Mouse (Mus musculus): ENCODE data around the gene Lrrc51. TPM values are rescaled to one million over a fixed set of nuclear protein-coding genes. Genes with fewer than 3 reads are reported as not detected.

Lrrc51 gene
- polyA plus RNA-seq, 1 experiment from 2014 or later: 15.0 TPM

GRCm38 (mm10) chr7:101882413-101883154 lies 51.1 kb downstream of the Lrrc51 start:
- Histone ChIP-seq H3K9me3 (ENCODE audit: control insufficient read depth, low read length) (no peaks in the 10 kb centered on the region), H3K27ac (ENCODE audit: low read depth, low read length) (no peak overlapping the region), H3K27me3 (replicated peaks; ENCODE audit: control insufficient read depth, insufficient read depth, low read length) (no peaks in the 10 kb centered on the region), H3K4me2 (ENCODE audit: low read length) (no peak overlapping the region), H3K4me3 (ENCODE audit: low read length) (no peak overlapping the region), H3K4me1 (ENCODE audit: control insufficient read depth, insufficient read depth, low read depth, low read length) (no peaks in the 10 kb centered on the region), H3K9ac (ENCODE audit: low read depth, low read length) (no peak overlapping the region), H3K36me3 (ENCODE audit: control insufficient read depth, insufficient read depth, low read length) (no peaks in the 10 kb centered on the region)
- no peak for ATAC-seq
- WGBS: 59% methylated on average over 9 of the region's 9 CpGs

- H3K4me1 ChIP-seq (ENCODE audit: control insufficient read depth, insufficient read depth, low read depth, low read length): no peaks in the 10 kb centered on the region
- no peaks in the 10 kb centered on the region for H3K36me3 ChIP-seq (ENCODE audit: control insufficient read depth, insufficient read depth, low read length)
- ATAC-seq: no peak
- H3K27me3 ChIP-seq (replicated peaks; ENCODE audit: control insufficient read depth, insufficient read depth, low read length): no peaks in the 10 kb centered on the region
- no peak overlapping the region for H3K4me2 ChIP-seq (ENCODE audit: low read length)
- H3K9me3 ChIP-seq (ENCODE audit: control insufficient read depth, low read length): no peaks in the 10 kb centered on the region
- H3K9ac ChIP-seq (ENCODE audit: low read depth, low read length): no peak overlapping the region
- H3K27ac ChIP-seq (ENCODE audit: low read depth, low read length): no peak overlapping the region
- WGBS: 83% methylated on average over 4 of the region's 4 CpGs
- no peak overlapping the region for H3K4me3 ChIP-seq (ENCODE audit: low read length)
Observed at GRCm38 (mm10) chr7:101880855-101881254, 52.8 kb downstream of the Lrrc51 start.

GRCm38 (mm10) chr7:101875978-101876377 lies 57.7 kb downstream of the Lrrc51 start:
- Histone ChIP-seq H3K4me2 (ENCODE audit: low read length) (no peak overlapping the region), H3K4me3 (ENCODE audit: low read length) (no peak overlapping the region), H3K27me3 (replicated peaks; ENCODE audit: control insufficient read depth, insufficient read depth, low read length) (no peaks in the 10 kb centered on the region), H3K36me3 (ENCODE audit: control insufficient read depth, insufficient read depth, low read length) (no peaks in the 10 kb centered on the region), H3K9ac (ENCODE audit: low read depth, low read length) (no peak overlapping the region), H3K27ac (ENCODE audit: low read depth, low read length) (no peak overlapping the region), H3K4me1 (ENCODE audit: control insufficient read depth, insufficient read depth, low read depth, low read length) (no peaks in the 10 kb centered on the region), H3K9me3 (ENCODE audit: control insufficient read depth, low read length) (no peaks in the 10 kb centered on the region)
- no peak for ATAC-seq
- 92% methylated on average over 1 of the region's 1 CpGs for WGBS

GRCm38 (mm10) chr7:101871296-101871695 lies 62.4 kb downstream of the Lrrc51 start:
- 80% methylated on average over 3 of the region's 3 CpGs for WGBS
- H3K36me3 ChIP-seq (ENCODE audit: control insufficient read depth, insufficient read depth, low read length): no peaks in the 10 kb centered on the region
- ATAC-seq: no peak

GRCm38 (mm10) chr7:101870629-101871028 lies 63.1 kb downstream of the Lrrc51 start, which contains the start of gene Folr1:
Gene Folr1, minus strand, starts transcription at chr7:101870788.
- no peak for ATAC-seq
- no peak within 1 kb of the TSS for H3K27ac ChIP-seq (ENCODE audit: low read depth, low read length)
- H3K9ac ChIP-seq (ENCODE audit: low read depth, low read length): no peak within 1 kb of the TSS
- H3K4me2 ChIP-seq (ENCODE audit: low read length): no peak within 1 kb of the TSS
- WGBS: 61% methylated on average over 2 of the region's 2 CpGs
- no peaks in the 10 kb centered on the region for H3K4me1 ChIP-seq (ENCODE audit: control insufficient read depth, insufficient read depth, low read depth, low read length)
- no peaks in the 10 kb centered on the region for H3K9me3 ChIP-seq (ENCODE audit: control insufficient read depth, low read length)
- no peak within 1 kb of the TSS for H3K4me3 ChIP-seq (ENCODE audit: low read length)
- H3K36me3 ChIP-seq (ENCODE audit: control insufficient read depth, insufficient read depth, low read length): no peaks in the 10 kb centered on the region
- no peaks in the 10 kb centered on the region for H3K27me3 ChIP-seq (replicated peaks; ENCODE audit: control insufficient read depth, insufficient read depth, low read length)

More at GRCm38 (mm10) chr7:101871296-101871695, 62.4 kb downstream of the Lrrc51 start:
- no peak overlapping the region for H3K4me3 ChIP-seq (ENCODE audit: low read length)
- no peaks in the 10 kb centered on the region for H3K4me1 ChIP-seq (ENCODE audit: control insufficient read depth, insufficient read depth, low read depth, low read length)
- no peaks in the 10 kb centered on the region for H3K27me3 ChIP-seq (replicated peaks; ENCODE audit: control insufficient read depth, insufficient read depth, low read length)
- no peak overlapping the region for H3K4me2 ChIP-seq (ENCODE audit: low read length)
- H3K9ac ChIP-seq (ENCODE audit: low read depth, low read length): no peak overlapping the region
- H3K27ac ChIP-seq (ENCODE audit: low read depth, low read length): no peak overlapping the region
- no peaks in the 10 kb centered on the region for H3K9me3 ChIP-seq (ENCODE audit: control insufficient read depth, low read length)

GRCm38 (mm10) chr7:101869163-101869500 lies 64.6 kb downstream of the Lrrc51 start:
- Histone ChIP-seq H3K36me3 (ENCODE audit: control insufficient read depth, insufficient read depth, low read length) (no peaks in the 10 kb centered on the region), H3K27me3 (replicated peaks; ENCODE audit: control insufficient read depth, insufficient read depth, low read length) (no peaks in the 10 kb centered on the region), H3K4me3 (ENCODE audit: low read length) (no peak overlapping the region), H3K4me1 (ENCODE audit: control insufficient read depth, insufficient read depth, low read depth, low read length) (no peaks in the 10 kb centered on the region), H3K9ac (ENCODE audit: low read depth, low read length) (no peak overlapping the region), H3K27ac (ENCODE audit: low read depth, low read length) (no peak overlapping the region), H3K4me2 (ENCODE audit: low read length) (no peak overlapping the region), H3K9me3 (ENCODE audit: control insufficient read depth, low read length) (no peaks in the 10 kb centered on the region)
- WGBS: 44% methylated on average over 7 of the region's 7 CpGs
- ATAC-seq: no peak

- Histone ChIP-seq H3K4me1 (ENCODE audit: control insufficient read depth, insufficient read depth, low read depth, low read length) (no peaks in the 10 kb centered on the region), H3K36me3 (ENCODE audit: control insufficient read depth, insufficient read depth, low read length) (no peaks in the 10 kb centered on the region), H3K4me3 (ENCODE audit: low read length) (no peak overlapping the region), H3K27ac (ENCODE audit: low read depth, low read length) (no peak overlapping the region), H3K9me3 (ENCODE audit: control insufficient read depth, low read length) (no peaks in the 10 kb centered on the region), H3K27me3 (replicated peaks; ENCODE audit: control insufficient read depth, insufficient read depth, low read length) (no peaks in the 10 kb centered on the region), H3K4me2 (ENCODE audit: low read length) (no peak overlapping the region), H3K9ac (ENCODE audit: low read depth, low read length) (no peak overlapping the region)
- ATAC-seq: no peak; the same call in 1 of the 2 replicates
- 46% methylated on average over 13 of the region's 13 CpGs for WGBS
Observed at GRCm38 (mm10) chr7:101868241-101869162, 65.2 kb downstream of the Lrrc51 start.

- WGBS: 98% methylated on average over 4 of the region's 4 CpGs
- Histone ChIP-seq H3K27ac (ENCODE audit: low read depth, low read length) (no peak overlapping the region), H3K4me2 (ENCODE audit: low read length) (no peak overlapping the region), H3K27me3 (replicated peaks; ENCODE audit: control insufficient read depth, insufficient read depth, low read length) (no peaks in the 10 kb centered on the region), H3K9ac (ENCODE audit: low read depth, low read length) (no peak overlapping the region), H3K9me3 (ENCODE audit: control insufficient read depth, low read length) (no peaks in the 10 kb centered on the region), H3K36me3 (ENCODE audit: control insufficient read depth, insufficient read depth, low read length) (no peaks in the 10 kb centered on the region), H3K4me1 (ENCODE audit: control insufficient read depth, insufficient read depth, low read depth, low read length) (no peaks in the 10 kb centered on the region), H3K4me3 (ENCODE audit: low read length) (no peak overlapping the region)
- ATAC-seq: no peak
Observed at GRCm38 (mm10) chr7:101867482-101867881, 66.2 kb downstream of the Lrrc51 start.
